Mouse (Mus musculus): ENCODE data around the gene Sik2. TPM values are rescaled to one million over a fixed set of nuclear protein-coding genes. Genes with fewer than 3 reads are reported as not detected.

The Sik2 gene
- total and polyA plus RNA-seq, 3 experiments = 7.5 to 12.1 TPM; not detected in 1

DNA sequence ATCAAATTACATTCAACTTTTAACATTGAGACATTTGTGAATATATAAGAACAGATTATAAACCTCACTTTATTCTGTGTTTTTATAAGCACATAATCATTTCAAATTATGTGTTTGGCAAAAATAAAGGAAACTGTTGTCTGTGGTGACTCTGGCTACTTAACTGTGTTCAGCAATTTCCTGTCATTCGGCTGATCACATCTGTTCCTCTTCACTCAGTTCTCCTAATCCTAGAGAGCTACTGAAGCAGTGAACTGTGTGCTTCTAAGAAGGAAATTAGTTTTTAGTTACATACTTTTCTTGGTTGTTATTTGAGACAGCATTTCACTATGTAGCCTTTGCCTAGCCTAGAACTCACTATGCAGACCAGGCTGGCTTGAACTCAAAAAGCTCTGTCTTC is 62.5 kb downstream of the Sik2 start:
- H3K36me3 ChIP-seq (ENCODE audit: control insufficient read depth in 1 of 2, insufficient read depth in 2 of 2, low read length in 2 of 2) = peaks cover 0 to 38% of the 10 kb centered on the region in 2 experiments; a peak in 2 of 4 replicates
- no peak overlapping the region for H3K4me3 ChIP-seq (ENCODE audit: control insufficient read depth in 1 of 2, insufficient read depth in 1 of 2, low read depth in 2 of 2, low read length in 2 of 2)
- H3K4me1 ChIP-seq (ENCODE audit: control insufficient read depth in 1 of 2, insufficient read depth in 2 of 2, low read length in 2 of 2) = peaks cover 23 to 36% of the 10 kb centered on the region in 2 experiments
- no peaks in the 10 kb centered on the region for H3K9me3 ChIP-seq (replicated peaks; ENCODE audit: insufficient read depth, low read length)
- peak; percentile 82 for DNase-seq (ENCODE audit: low read depth, low spot score)
- TF ChIP-seq UBTF (IDR thresholded peaks at IDR 0.05; ENCODE audit: borderline replicate concordance, insufficient read depth, low read depth, low read length) (no peak), TBP (IDR thresholded peaks at IDR 0.05; ENCODE audit: low read depth, low read length) (0 out of 2 replicates have a peak, but pooled peaks have one; percentile 34), EP300 (IDR thresholded peaks at IDR 0.05; ENCODE audit: low read depth in 1 of 2, low read length in 2 of 2) (peak; percentile 70), ETS1 (IDR thresholded peaks at IDR 0.05; ENCODE audit: low read depth, low read length) (peak; percentile 37; the same call in 1 of the 2 replicates), SIN3A (IDR thresholded peaks at IDR 0.05; ENCODE audit: low read length) (peak; percentile 73), GATA1 (IDR thresholded peaks at IDR 0.05; ENCODE audit: low read depth, low read length) (no peak), MAFK (IDR thresholded peaks at IDR 0.05; ENCODE audit: borderline replicate concordance, low read depth, low read length) (peak; percentile 7; the same call in 1 of the 2 replicates)
- no peaks in the 10 kb centered on the region for H3K27me3 ChIP-seq (ENCODE audit: control insufficient read depth in 1 of 2, insufficient read depth in 2 of 2, low read length in 2 of 2)
- peak overlapping the region; percentile 77; the same call in 1 of the 2 replicates for H3K27ac ChIP-seq (ENCODE audit: control insufficient read depth, low read depth, low read length)
- 0 out of 2 replicates have a peak overlapping the region, but pooled peaks have one; percentile 35 for H3K9ac ChIP-seq (ENCODE audit: control insufficient read depth, low read depth, low read length, poor library complexity, severe bottlenecking)
- H3K79me2 ChIP-seq (ENCODE audit: control insufficient read depth, insufficient read depth, low read length, poor library complexity) = peaks cover 9% of the 10 kb centered on the region; the same call in 1 of the 2 replicates

DNA sequence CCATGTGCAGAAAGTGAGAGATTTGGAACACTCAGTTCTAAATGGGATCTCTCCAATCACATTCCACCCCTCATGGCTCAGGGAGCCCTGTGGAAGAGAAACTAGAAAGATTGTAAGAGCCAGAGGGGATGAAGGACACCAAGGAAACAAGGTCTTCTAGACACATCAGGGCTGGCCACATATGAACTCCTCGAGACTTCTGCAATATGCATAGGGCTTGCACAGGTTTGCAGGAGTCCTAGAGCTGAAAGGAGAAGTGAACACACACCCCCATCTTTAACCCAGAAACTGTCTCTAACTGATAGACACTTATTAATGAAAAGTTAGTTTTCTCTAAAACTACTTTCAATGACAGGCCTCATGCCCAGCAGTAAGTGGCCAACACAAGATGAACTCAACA is 64.0 kb downstream of the Sik2 start:
- H3K27me3 ChIP-seq (ENCODE audit: control insufficient read depth in 1 of 2, insufficient read depth in 2 of 2, low read length in 2 of 2) = no peaks in the 10 kb centered on the region
- H3K27ac ChIP-seq (ENCODE audit: control insufficient read depth, low read depth, low read length) = peak overlapping the region; percentile 58; the same call in 1 of the 2 replicates
- peaks cover 9% of the 10 kb centered on the region; the same call in 1 of the 2 replicates for H3K79me2 ChIP-seq (ENCODE audit: control insufficient read depth, insufficient read depth, low read length, poor library complexity)
- H3K36me3 ChIP-seq (ENCODE audit: control insufficient read depth in 1 of 2, insufficient read depth in 2 of 2, low read length in 2 of 2) = peaks cover 0 to 38% of the 10 kb centered on the region in 2 experiments; a peak in 2 of 4 replicates
- peaks cover 23 to 46% of the 10 kb centered on the region in 2 experiments for H3K4me1 ChIP-seq (ENCODE audit: control insufficient read depth in 1 of 2, insufficient read depth in 2 of 2, low read length in 2 of 2)
- H3K9me3 ChIP-seq (replicated peaks; ENCODE audit: insufficient read depth, low read length) = no peaks in the 10 kb centered on the region
- DNase-seq (ENCODE audit: low read depth, low spot score) = peak; percentile 84
- no peak overlapping the region for H3K9ac ChIP-seq (ENCODE audit: control insufficient read depth, low read depth, low read length, poor library complexity, severe bottlenecking)
- H3K4me3 ChIP-seq (ENCODE audit: control insufficient read depth in 1 of 2, insufficient read depth in 1 of 2, low read depth in 2 of 2, low read length in 2 of 2) = no peak overlapping the region
- no peak for TF ChIP-seq ZC3H11A (IDR thresholded peaks at IDR 0.05; ENCODE audit: low read depth, low read length)
- TF ChIP-seq NELFE (IDR thresholded peaks at IDR 0.05; ENCODE audit: low read depth, low read length) = no peak
- no peak for TF ChIP-seq CHD2 (IDR thresholded peaks at IDR 0.05; ENCODE audit: low read length)
- no peak for TF ChIP-seq USF1 (IDR thresholded peaks at IDR 0.05; ENCODE audit: low read depth, low read length)
- no peak for TF ChIP-seq MEF2A (IDR thresholded peaks at IDR 0.05; ENCODE audit: extremely low read depth, insufficient replicate concordance, low read depth, low read length, poor library complexity, severe bottlenecking)
- TF ChIP-seq TAL1 (IDR thresholded peaks at IDR 0.05; ENCODE audit: low read length) = peak; percentile 6; the same call in 1 of the 2 replicates
- no peak for TF ChIP-seq USF2 (IDR thresholded peaks at IDR 0.05; ENCODE audit: borderline replicate concordance in 1 of 2, insufficient read depth in 1 of 2, low read depth in 1 of 2, low read length in 2 of 2)
- no peak for TF ChIP-seq ZNF384 (IDR thresholded peaks at IDR 0.05; ENCODE audit: low read depth, low read length)
- TF ChIP-seq SIN3A (IDR thresholded peaks at IDR 0.05; ENCODE audit: low read length) = no peak; the same call in 1 of the 2 replicates
- no peak for TF ChIP-seq JUND (IDR thresholded peaks at IDR 0.05; ENCODE audit: low read depth, low read length)
- TF ChIP-seq EP300 (IDR thresholded peaks at IDR 0.05; ENCODE audit: low read depth in 1 of 2, low read length in 2 of 2) = peak; percentile 24 to 57; a peak in 2 of 4 replicates
- peak; percentile 64 for TF ChIP-seq MYC (IDR thresholded peaks at IDR 0.05; ENCODE audit: low read depth, low read length)
- TF ChIP-seq MAFK (IDR thresholded peaks at IDR 0.05; ENCODE audit: borderline replicate concordance, low read depth, low read length) = no peak
- no peak for TF ChIP-seq TBP (IDR thresholded peaks at IDR 0.05; ENCODE audit: low read depth, low read length)
- TF ChIP-seq MAX (IDR thresholded peaks at IDR 0.05; ENCODE audit: low read length) = 0 out of 2 replicates have a peak, but pooled peaks have one; percentile 28
- TF ChIP-seq POLR2A (IDR thresholded peaks at IDR 0.05; ENCODE audit: control insufficient read depth in 1 of 2, insufficient read depth in 1 of 2, low read depth in 1 of 2, low read length in 2 of 2, poor library complexity in 1 of 2) = peak in 1 of 2 experiments; percentile 28; a peak in 1 of 4 replicates
- TF ChIP-seq TCF12 (IDR thresholded peaks at IDR 0.05; ENCODE audit: low read depth, low read length) = 0 out of 2 replicates have a peak, but pooled peaks have one; percentile 8
- TF ChIP-seq MAZ (IDR thresholded peaks at IDR 0.05; ENCODE audit: low read depth, low read length) = no peak
- TF ChIP-seq NRF1 (IDR thresholded peaks at IDR 0.05; ENCODE audit: insufficient read depth, low read depth, low read length, poor library complexity, severe bottlenecking) = no peak
- no peak for TF ChIP-seq RAD21 (IDR thresholded peaks at IDR 0.05; ENCODE audit: low read depth, low read length)
- 0 out of 2 replicates have a peak, but pooled peaks have one; percentile 27 for TF ChIP-seq ETS1 (IDR thresholded peaks at IDR 0.05; ENCODE audit: low read depth, low read length)
- TF ChIP-seq MXI1 (IDR thresholded peaks at IDR 0.05; ENCODE audit: low read depth, low read length) = no peak; the same call in 1 of the 2 replicates
- no peak for TF ChIP-seq RCOR1 (IDR thresholded peaks at IDR 0.05; ENCODE audit: low read depth, low read length)
- TF ChIP-seq CTCF (IDR thresholded peaks at IDR 0.05 in 2 of 3, conservative IDR thresholded peaks at IDR 0.05 in 1 of 3; ENCODE audit: control insufficient read depth in 1 of 3, insufficient read depth in 1 of 3, low read depth in 2 of 3, low read length in 3 of 3, poor library complexity in 1 of 3, severe bottlenecking in 1 of 3) = no peak
- no peak for TF ChIP-seq BHLHE40 (IDR thresholded peaks at IDR 0.05; ENCODE audit: borderline replicate concordance, low read depth, low read length)
- TF ChIP-seq GABPA (IDR thresholded peaks at IDR 0.05; ENCODE audit: low read depth, low read length) = no peak
- no peak for TF ChIP-seq KAT2A (conservative IDR thresholded peaks at IDR 0.05; ENCODE audit: low read depth, low read length)

Data from MEL (cell line).